Mouse (Mus musculus): ENCODE data around the gene Zfp609. TPM values are rescaled to one million over a fixed set of nuclear protein-coding genes. Genes with fewer than 3 reads are reported as not detected.

Gene Zfp609
- polyA plus RNA-seq, 1 experiment from 2014 or later, result 5.6 TPM

DNA sequence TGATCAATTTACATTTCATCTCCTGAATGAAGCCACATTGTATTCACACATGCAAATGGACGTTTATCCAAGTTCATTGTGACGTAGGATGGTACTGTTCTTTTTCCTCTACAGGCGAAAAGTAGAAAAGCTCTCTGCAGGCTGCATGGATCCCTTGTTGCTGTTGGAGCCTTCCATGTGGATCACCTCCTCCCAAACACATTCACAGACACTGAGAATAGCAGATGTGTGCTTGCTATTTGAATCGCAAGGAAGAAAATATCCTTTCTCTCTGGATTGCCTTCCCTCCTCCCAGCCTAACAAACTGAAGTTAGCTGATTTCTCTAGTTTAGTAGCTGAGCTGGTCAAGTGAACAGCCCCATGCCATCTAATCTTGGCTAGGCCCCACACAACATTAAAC is 2.9 kb upstream of the Zfp609 start:
- no peak for ATAC-seq
- H3K36me3 ChIP-seq, result no peaks in the 10 kb centered on the region
- H3K27me3 ChIP-seq (replicated peaks), result no peaks in the 10 kb centered on the region
- no peak overlapping the region for H3K4me3 ChIP-seq (replicated peaks)
- no peak overlapping the region for H3K27ac ChIP-seq
- H3K9ac ChIP-seq, result no peak overlapping the region
- no peaks in the 10 kb centered on the region for H3K9me3 ChIP-seq
- H3K4me2 ChIP-seq (replicated peaks), result no peak overlapping the region
- WGBS, result 86% methylated on average over 4 of the region's 4 CpGs
- H3K4me1 ChIP-seq (replicated peaks), result peaks cover 16% of the 10 kb centered on the region

DNA sequence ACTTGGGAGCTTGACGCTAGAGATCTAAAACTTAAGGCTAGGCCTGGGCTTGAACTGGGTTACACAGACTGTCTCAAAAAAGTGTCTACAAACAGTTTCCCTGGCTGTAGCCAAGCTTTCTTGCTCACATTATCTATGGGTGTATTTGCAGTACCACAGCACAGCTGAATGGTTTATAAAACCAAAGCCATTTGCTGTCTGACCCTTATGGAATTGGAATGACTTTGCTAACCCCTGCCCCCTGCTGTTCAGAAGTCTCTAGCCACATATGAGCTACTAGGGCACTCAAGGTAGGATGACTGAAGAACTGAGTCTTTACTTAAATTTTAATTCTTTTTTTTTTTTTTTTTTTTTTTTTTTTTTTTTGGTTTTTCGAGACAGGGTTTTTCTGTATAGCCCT is 2.0 kb upstream of the Zfp609 start:
- no peaks in the 10 kb centered on the region for H3K27me3 ChIP-seq (replicated peaks)
- no peak overlapping the region for H3K4me2 ChIP-seq (replicated peaks)
- no peaks in the 10 kb centered on the region for H3K9me3 ChIP-seq
- peaks cover 19% of the 10 kb centered on the region for H3K4me1 ChIP-seq (replicated peaks)
- H3K36me3 ChIP-seq, result no peaks in the 10 kb centered on the region
- H3K27ac ChIP-seq, result no peak overlapping the region
- ATAC-seq, result no peak
- no peak overlapping the region for H3K4me3 ChIP-seq (replicated peaks)
- H3K9ac ChIP-seq, result no peak overlapping the region
- 72% methylated on average over 2 of the region's 2 CpGs for WGBS

DNA sequence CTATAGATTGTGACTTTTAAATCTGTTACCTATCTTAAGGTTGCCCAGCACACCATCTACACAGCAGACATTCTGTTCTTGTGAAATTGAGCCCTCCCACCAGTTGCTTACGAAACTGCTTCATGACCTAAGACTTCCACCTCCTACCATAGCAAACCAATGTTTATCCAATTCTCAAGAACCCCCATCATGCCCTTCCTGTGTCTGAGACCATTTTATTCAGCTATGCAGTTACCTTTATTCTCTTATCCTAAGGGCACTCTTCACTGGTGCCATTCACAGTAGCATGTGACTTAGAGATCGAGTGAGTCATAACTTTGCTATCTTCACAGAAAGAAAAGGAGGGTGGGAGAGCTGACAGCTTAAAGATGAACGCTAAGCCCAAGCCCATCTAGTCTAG is 1.1 kb upstream of the Zfp609 start:
- Histone ChIP-seq H3K4me1 (replicated peaks) (peaks cover 24% of the 10 kb centered on the region), H3K27ac (peak overlapping the region; percentile 99), H3K9ac (no peak overlapping the region), H3K4me3 (replicated peaks) (peak overlapping the region; percentile 92; the same call in 1 of the 2 replicates), H3K36me3 (no peaks in the 10 kb centered on the region), H3K9me3 (no peaks in the 10 kb centered on the region), H3K27me3 (replicated peaks) (no peaks in the 10 kb centered on the region), H3K4me2 (replicated peaks) (peak overlapping the region; percentile 70)
- no peak for ATAC-seq
- 16% methylated on average over 3 of the region's 3 CpGs for WGBS

DNA sequence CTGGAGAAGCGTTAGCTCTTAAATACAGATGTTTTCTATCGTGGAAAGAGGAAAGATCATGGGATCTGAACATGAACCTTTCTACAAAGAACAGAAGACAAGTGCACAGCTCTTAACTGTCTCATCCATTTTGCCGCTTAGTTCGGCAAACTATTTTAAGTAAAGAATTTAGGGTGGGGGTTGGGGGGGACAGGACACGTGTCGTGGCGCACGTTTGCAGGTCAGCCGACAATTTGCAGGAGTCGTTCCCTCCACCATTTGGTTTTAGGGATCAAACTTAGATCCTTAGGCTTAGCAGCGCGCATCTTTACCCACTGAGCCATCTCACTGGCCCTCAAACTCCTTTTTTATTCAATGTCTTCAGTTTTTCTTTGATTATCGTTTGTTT is 646 bp upstream of the Zfp609 start:
- H3K27me3 ChIP-seq (replicated peaks), result no peaks in the 10 kb centered on the region
- peak overlapping the region; percentile 92 for H3K4me3 ChIP-seq (replicated peaks)
- H3K4me2 ChIP-seq (replicated peaks), result peak overlapping the region; percentile 70
- H3K36me3 ChIP-seq, result no peaks in the 10 kb centered on the region
- no peaks in the 10 kb centered on the region for H3K9me3 ChIP-seq
- peaks cover 26% of the 10 kb centered on the region for H3K4me1 ChIP-seq (replicated peaks)
- peak overlapping the region; percentile 96 for H3K9ac ChIP-seq
- under 1% methylated on average over 13 of the region's 13 CpGs for WGBS
- ATAC-seq, result no peak
- H3K27ac ChIP-seq, result peak overlapping the region; percentile 99

DNA sequence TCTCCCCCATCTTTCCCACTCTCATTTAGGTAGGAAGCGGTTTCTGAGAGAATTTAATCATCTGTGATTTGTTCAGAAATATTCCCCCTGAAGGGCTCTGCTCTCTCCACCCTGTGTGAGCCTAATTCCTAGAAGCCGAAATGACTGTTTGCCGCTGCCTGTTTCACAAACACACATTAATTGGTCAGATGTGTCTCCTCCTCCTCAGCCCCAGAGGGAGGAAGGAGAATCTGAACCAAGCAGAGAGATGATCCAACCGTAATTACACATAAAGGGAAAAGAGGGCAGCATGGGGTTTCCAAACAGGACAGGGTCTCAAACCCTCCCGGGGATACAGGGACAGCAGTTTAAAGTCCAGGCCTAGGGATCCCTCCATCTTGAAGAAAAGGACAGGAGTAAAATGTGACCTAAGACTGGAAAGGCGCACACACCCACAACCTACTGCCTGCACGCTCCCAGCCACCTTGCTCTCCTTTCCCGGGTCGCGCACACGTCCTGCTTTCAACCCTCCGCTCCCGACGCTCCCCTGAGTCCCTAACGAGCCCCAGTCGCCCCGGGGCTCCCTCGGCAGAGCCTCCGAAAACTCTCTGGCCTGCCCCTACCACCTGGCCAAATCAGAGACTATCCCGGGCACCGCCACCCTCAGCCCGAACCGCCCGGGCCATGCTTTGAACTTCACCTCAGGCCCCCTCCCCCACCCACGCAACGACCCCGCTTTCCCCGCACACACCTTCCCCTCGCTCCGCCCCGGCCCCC is 598 bp downstream of the Zfp609 start:
- WGBS, result under 1% methylated on average over 30 of the region's 31 CpGs
- no peaks in the 10 kb centered on the region for H3K36me3 ChIP-seq
- peaks cover 28% of the 10 kb centered on the region for H3K4me1 ChIP-seq (replicated peaks)
- H3K27ac ChIP-seq, result peak overlapping the region; percentile 99
- ATAC-seq, result peak; percentile 54
- H3K9me3 ChIP-seq, result no peaks in the 10 kb centered on the region
- H3K4me2 ChIP-seq (replicated peaks), result peak overlapping the region; percentile 70
- H3K27me3 ChIP-seq (replicated peaks), result no peaks in the 10 kb centered on the region
- H3K4me3 ChIP-seq (replicated peaks), result peak overlapping the region; percentile 92
- peak overlapping the region; percentile 96 for H3K9ac ChIP-seq

DNA sequence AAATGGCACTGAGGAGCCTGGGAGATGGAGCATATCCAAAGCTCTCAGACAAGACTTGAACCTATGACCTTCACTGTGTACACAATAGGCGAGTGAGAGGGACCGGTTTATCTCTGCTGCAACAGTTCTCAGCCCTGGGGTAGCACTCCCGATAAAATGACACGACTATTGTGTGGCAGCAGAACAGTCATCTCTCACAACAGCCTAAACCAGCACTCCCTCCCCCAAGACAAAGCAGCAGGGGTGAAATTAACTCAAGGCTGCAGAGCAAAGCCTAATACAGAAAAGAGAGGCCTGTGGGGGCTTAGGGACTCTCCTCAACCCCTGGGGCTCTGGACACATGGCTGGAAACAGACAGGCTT is 1.2 kb downstream of the Zfp609 start:
- Histone ChIP-seq H3K4me1 (replicated peaks) (peaks cover 28% of the 10 kb centered on the region), H3K4me2 (replicated peaks) (peak overlapping the region; percentile 70), H3K4me3 (replicated peaks) (peak overlapping the region; percentile 92), H3K27ac (peak overlapping the region; percentile 99), H3K36me3 (no peaks in the 10 kb centered on the region), H3K27me3 (replicated peaks) (no peaks in the 10 kb centered on the region), H3K9me3 (no peaks in the 10 kb centered on the region), H3K9ac (peak overlapping the region; percentile 96)
- 3% methylated on average over 4 of the region's 4 CpGs for WGBS
- no peak for ATAC-seq

DNA sequence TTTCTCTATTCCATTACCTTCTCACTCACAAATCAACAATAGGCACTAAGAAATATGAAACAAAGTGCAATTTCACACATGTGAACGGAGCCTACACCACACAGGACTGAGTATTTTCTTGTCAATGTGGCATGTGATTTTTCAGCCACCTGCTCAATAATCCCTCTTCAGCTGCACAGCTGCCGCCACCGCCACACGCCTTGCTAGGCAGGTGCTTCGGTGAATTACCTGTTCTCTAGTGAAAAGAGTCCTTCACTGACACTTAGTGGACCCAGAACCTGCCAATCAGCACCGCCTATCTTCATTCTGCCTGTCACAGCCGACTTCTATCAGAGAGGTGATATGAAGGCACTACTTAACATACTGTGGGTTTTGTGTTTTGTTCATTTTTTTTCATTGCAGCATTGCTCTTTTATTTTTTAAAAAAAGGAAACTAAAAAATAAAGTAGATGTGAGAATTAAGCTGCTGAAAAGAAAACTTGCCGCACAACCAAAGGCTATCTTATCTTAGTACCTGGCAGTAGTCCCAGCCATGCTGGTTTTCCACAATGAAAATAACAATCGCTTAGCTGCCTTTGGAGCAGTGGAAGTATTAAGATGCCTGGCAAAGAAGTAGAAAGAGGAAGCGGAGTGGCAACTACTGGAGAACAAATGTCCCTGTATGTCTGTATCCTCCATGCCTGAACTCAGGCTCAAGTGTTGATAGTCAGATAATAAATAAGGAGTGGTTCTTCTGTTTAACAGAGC is 3.5 kb downstream of the Zfp609 start:
- 62% methylated on average over 10 of the region's 10 CpGs for WGBS
- no peaks in the 10 kb centered on the region for H3K36me3 ChIP-seq
- H3K27ac ChIP-seq, result peak overlapping the region; percentile 54
- no peaks in the 10 kb centered on the region for H3K27me3 ChIP-seq (replicated peaks)
- peak; percentile 18; the same call in 1 of the 2 replicates for ATAC-seq
- no peak overlapping the region for H3K9ac ChIP-seq
- H3K4me3 ChIP-seq (replicated peaks), result no peak overlapping the region
- H3K4me2 ChIP-seq (replicated peaks), result peak overlapping the region; percentile 15
- H3K9me3 ChIP-seq, result no peaks in the 10 kb centered on the region
- H3K4me1 ChIP-seq (replicated peaks), result peaks cover 28% of the 10 kb centered on the region

DNA sequence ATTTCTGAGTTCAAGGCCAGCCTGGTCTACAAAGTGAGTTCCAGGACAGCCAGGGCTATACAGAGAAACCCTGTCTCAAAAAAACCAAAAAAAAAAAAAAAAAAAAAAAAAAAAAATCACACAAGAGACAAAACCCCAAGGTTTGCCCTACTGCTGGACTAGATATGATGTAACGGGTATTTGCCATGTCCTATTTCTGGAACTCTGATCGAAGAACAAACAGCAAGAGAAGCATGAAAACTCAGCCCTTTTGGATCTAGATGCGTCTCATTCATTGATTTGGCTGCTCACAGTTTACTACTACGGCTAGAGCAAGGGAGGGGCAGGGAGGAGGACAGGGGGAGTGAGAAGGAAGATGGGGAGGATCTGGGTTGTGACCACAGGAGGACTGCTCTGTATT is 5.4 kb downstream of the Zfp609 start:
- Histone ChIP-seq H3K4me2 (replicated peaks) (no peak overlapping the region), H3K9me3 (no peaks in the 10 kb centered on the region), H3K27ac (no peak overlapping the region), H3K4me3 (replicated peaks) (no peak overlapping the region), H3K27me3 (replicated peaks) (no peaks in the 10 kb centered on the region), H3K9ac (no peak overlapping the region), H3K36me3 (no peaks in the 10 kb centered on the region), H3K4me1 (replicated peaks) (peaks cover 23% of the 10 kb centered on the region)
- WGBS, result 84% methylated on average over 4 of the region's 4 CpGs
- no peak for ATAC-seq

DNA sequence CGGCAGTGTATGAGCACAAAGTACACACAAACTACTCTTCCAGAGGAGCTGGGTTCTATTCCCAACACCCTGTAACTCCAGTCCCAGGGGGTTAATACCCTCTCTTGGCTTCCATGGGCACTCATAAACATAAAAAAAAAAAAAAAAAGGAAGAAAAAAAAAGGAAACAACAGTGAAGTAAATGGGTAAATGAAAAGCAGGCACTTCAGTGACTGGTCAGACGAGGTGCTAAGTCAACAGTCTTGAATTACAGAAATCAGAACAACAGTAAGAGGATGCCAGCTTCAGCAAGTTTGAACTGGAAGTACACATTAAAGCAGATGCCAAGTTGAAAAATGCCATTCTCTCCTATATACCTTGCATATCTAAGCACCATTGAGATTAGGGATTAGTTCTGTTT is 7.1 kb downstream of the Zfp609 start:
- H3K4me3 ChIP-seq (replicated peaks), result no peak overlapping the region
- no peak overlapping the region for H3K27ac ChIP-seq
- no peak overlapping the region for H3K9ac ChIP-seq
- H3K4me2 ChIP-seq (replicated peaks), result no peak overlapping the region
- 0 out of 2 replicates have a peak, but pooled peaks cover 2% of the 10 kb centered on the region for H3K36me3 ChIP-seq
- no peaks in the 10 kb centered on the region for H3K9me3 ChIP-seq
- 75% methylated on average over 2 of the region's 2 CpGs for WGBS
- no peaks in the 10 kb centered on the region for H3K27me3 ChIP-seq (replicated peaks)
- no peak for ATAC-seq
- peaks cover 14% of the 10 kb centered on the region; the same call in 1 of the 2 replicates for H3K4me1 ChIP-seq (replicated peaks)

DNA sequence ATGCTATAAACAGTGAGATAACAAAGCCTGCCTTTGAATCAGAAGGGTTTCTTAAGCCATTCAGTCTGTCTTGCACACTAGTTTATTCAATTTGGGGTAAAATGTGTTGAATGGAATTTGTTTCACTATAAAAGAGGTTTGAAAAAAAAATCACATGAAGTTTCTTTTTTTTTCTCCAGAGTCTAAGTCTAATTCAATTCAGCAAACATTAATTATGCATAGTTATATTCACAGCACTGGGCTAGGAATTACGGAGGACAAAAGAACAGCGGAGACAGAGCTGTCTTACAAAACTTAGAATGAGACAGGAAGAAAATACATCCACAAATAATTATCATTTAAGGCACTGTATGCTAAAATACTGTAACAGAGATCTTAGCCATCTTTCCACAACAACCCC is 9.0 kb downstream of the Zfp609 start:
- Histone ChIP-seq H3K4me3 (replicated peaks) (no peak overlapping the region), H3K4me1 (replicated peaks) (peaks cover 5% of the 10 kb centered on the region; the same call in 1 of the 2 replicates), H3K9me3 (no peaks in the 10 kb centered on the region), H3K27ac (no peak overlapping the region), H3K4me2 (replicated peaks) (no peak overlapping the region), H3K9ac (no peak overlapping the region), H3K27me3 (replicated peaks) (no peaks in the 10 kb centered on the region), H3K36me3 (0 out of 2 replicates have a peak, but pooled peaks cover 2% of the 10 kb centered on the region)
- 87% methylated on average over 2 of the region's 2 CpGs for WGBS
- no peak for ATAC-seq

DNA sequence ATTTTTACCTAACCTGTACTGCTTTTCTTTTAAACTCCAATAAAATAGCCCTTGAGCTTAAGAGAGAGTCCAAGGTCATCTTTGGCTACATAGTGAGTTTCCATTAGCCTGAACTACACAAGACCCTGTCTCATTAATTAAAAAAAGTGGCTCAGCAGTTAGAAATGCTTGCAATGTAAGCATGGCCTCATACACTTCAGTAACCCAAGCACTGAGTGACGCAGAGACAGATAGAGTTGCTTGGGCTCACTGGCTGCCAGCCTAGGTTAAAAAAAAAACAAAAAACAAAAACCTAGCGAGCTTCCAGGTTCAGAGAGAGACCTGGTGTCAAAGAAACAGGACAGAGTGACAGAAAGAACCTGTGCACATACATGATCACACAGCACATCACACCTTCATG is 14.5 kb downstream of the Zfp609 start:
- H3K9me3 ChIP-seq, result no peaks in the 10 kb centered on the region
- H3K4me2 ChIP-seq (replicated peaks), result no peak overlapping the region
- H3K27me3 ChIP-seq (replicated peaks), result no peaks in the 10 kb centered on the region
- no peak overlapping the region for H3K9ac ChIP-seq
- no peak overlapping the region for H3K27ac ChIP-seq
- H3K36me3 ChIP-seq, result 0 out of 2 replicates have a peak, but pooled peaks cover 2% of the 10 kb centered on the region
- ATAC-seq, result no peak
- H3K4me3 ChIP-seq (replicated peaks), result no peak overlapping the region
- 56% methylated on average over 2 of the region's 2 CpGs for WGBS
- H3K4me1 ChIP-seq (replicated peaks), result 0 out of 2 replicates have a peak, but pooled peaks cover 2% of the 10 kb centered on the region

DNA sequence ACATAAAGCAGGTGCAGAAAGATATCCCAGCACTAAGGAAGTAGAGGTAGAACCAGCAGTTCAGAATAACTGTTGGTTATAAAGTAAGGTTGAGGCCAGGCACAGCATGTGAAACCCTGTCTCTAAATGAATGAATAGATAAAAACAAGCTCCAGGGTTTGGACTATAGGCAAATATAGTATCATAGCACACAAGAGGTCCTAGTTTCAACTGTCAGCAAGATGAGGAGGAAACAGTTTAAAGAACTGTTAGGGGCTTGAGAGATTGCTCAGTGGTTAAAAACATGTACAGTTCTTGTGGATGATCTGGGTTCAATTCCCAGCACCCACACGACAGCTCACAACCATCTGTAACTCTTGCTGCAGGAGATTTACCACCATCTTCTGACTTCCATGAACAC is 15.6 kb downstream of the Zfp609 start:
- WGBS, result 86% methylated on average over 1 of the region's 1 CpGs

More for the DNA sequence above, 15.6 kb downstream of the Zfp609 start:
- H3K4me2 ChIP-seq (replicated peaks), result no peak overlapping the region
- ATAC-seq, result no peak
- H3K4me1 ChIP-seq (replicated peaks), result 0 out of 2 replicates have a peak, but pooled peaks cover 2% of the 10 kb centered on the region
- H3K36me3 ChIP-seq, result 0 out of 2 replicates have a peak, but pooled peaks cover 2% of the 10 kb centered on the region
- H3K9ac ChIP-seq, result no peak overlapping the region
- no peaks in the 10 kb centered on the region for H3K27me3 ChIP-seq (replicated peaks)
- no peaks in the 10 kb centered on the region for H3K9me3 ChIP-seq
- H3K4me3 ChIP-seq (replicated peaks), result no peak overlapping the region
- no peak overlapping the region for H3K27ac ChIP-seq

Measured in intestine, embryonic 15.5 days (tissue).